Mouse (Mus musculus): ENCODE data around the gene Nudt16l1. TPM values are rescaled to one million over a fixed set of nuclear protein-coding genes. Genes with fewer than 3 reads are reported as not detected.
A peak's percentile ranks its signal among the peaks of the same experiment; 100 is the strongest.

Nudt16l1 gene
- polyA plus RNA-seq, 1 experiment from 2014 or later, result 145 TPM

DNA sequence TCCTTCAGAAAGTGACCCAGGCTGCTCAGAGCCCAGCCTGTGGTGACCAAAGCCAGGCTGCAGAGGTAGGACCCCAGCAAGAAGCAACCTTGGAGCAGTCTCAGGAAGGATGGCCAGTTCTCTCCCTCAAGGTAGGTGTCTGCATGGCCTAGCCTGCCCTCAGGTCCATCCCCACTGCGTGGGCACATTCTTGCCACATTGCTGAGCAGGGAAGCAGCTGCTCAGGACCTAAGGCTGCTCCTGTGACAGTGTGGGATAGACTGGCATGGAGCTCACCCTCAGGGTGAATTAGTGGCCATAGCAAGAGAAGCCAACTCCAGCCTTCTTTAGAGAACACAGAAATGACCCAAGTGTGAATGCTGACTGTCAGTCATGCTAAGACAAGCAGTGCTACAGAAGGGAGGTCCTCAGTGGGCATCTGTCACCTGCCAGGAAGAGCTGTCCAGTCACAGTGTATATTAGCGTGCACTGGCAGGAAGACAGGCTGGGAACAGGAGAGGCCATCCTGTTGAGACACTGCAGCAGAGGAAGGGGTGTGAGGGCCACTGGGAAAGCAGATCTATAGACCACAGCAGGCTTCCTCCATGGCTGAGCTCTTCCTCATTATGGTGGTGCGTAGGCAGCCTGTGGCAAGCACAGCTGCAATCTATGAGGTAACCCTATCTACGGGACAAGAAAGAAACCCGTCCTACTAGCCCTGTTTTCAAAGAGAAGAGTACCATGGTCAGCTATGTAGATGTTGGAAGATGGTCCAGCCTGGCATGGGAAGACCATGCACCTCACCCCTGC, 30.7 kb downstream of the Nudt16l1 start:
- 0 out of 2 replicates have a peak, but pooled peaks cover 6% of the 10 kb centered on the region for H3K4me1 ChIP-seq (replicated peaks; ENCODE audit: control insufficient read depth, insufficient read depth, low read length)
- H3K27ac ChIP-seq (ENCODE audit: low read depth), result no peak overlapping the region
- H3K4me2 ChIP-seq (ENCODE audit: low read length), result no peak overlapping the region
- H3K27me3 ChIP-seq (replicated peaks; ENCODE audit: control insufficient read depth, insufficient read depth, low read length), result no peaks in the 10 kb centered on the region
- no peaks in the 10 kb centered on the region for H3K9me3 ChIP-seq (ENCODE audit: control insufficient read depth, low read length)
- ATAC-seq (replicated peaks; ENCODE audit: low FRiP score, low TSS enrichment, low read depth), result no peak
- H3K4me3 ChIP-seq (ENCODE audit: low read depth, low read length), result no peak overlapping the region
- no peaks in the 10 kb centered on the region for H3K36me3 ChIP-seq (ENCODE audit: control insufficient read depth, insufficient read depth, low read length)
- no peak overlapping the region for H3K9ac ChIP-seq (ENCODE audit: low read length)
- no peak for DNase-seq (ENCODE audit: low spot score)
- 84% methylated on average over 5 of the region's 5 CpGs for WGBS

DNA sequence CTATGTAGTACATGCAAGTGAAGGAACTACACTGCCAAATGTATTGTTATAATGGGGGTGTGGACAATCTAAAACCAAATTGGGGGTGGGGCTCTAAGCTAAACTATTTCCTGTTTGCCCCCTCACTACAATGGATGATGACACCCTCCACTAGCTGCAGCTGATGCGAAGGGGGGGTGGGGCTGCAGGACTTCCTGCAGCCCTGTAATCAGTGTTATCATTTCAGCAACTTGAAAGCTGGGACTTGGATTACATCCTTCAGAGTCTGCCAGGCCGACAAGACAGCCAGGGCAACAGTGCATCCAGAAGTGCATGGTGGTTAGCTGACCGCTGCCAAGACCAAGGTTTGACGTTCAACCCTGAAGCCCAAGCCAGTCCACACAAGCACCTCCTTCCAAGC, 33.1 kb downstream of the Nudt16l1 start:
- Histone ChIP-seq H3K4me3 (ENCODE audit: low read depth, low read length) (no peak overlapping the region), H3K9me3 (ENCODE audit: control insufficient read depth, low read length) (no peaks in the 10 kb centered on the region), H3K4me1 (replicated peaks; ENCODE audit: control insufficient read depth, insufficient read depth, low read length) (no peaks in the 10 kb centered on the region), H3K27me3 (replicated peaks; ENCODE audit: control insufficient read depth, insufficient read depth, low read length) (no peaks in the 10 kb centered on the region), H3K9ac (ENCODE audit: low read length) (no peak overlapping the region), H3K36me3 (ENCODE audit: control insufficient read depth, insufficient read depth, low read length) (no peaks in the 10 kb centered on the region), H3K27ac (ENCODE audit: low read depth) (no peak overlapping the region), H3K4me2 (ENCODE audit: low read length) (no peak overlapping the region)
- 77% methylated on average over 4 of the region's 4 CpGs for WGBS
- ATAC-seq (replicated peaks; ENCODE audit: low FRiP score, low TSS enrichment, low read depth) (no peak), DNase-seq (ENCODE audit: low spot score) (no peak)

DNA sequence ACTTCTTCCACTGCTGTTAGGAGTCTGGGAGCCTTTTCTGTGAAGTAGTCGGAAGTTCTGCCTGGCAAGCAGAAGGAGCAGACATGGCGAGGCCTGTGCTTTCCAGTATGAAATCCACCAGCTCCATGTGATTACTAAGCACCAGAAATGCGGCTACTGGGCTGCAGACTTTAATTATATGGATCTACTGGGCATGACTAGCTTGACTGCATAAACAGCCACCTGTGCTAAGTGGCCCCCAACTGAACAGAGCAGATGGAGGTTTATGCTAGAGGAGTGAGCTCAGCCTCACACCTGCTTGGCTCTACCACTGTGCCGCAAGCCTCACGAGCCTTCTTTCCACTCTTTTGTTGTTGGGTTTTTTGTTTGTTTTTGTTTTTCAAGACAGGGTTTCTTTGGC, 36.0 kb downstream of the Nudt16l1 start:
- WGBS, result 90% methylated on average over 5 of the region's 5 CpGs
- no peak for ATAC-seq (replicated peaks; ENCODE audit: low FRiP score, low TSS enrichment, low read depth)
- no peaks in the 10 kb centered on the region for H3K36me3 ChIP-seq (ENCODE audit: control insufficient read depth, insufficient read depth, low read length)

DNA sequence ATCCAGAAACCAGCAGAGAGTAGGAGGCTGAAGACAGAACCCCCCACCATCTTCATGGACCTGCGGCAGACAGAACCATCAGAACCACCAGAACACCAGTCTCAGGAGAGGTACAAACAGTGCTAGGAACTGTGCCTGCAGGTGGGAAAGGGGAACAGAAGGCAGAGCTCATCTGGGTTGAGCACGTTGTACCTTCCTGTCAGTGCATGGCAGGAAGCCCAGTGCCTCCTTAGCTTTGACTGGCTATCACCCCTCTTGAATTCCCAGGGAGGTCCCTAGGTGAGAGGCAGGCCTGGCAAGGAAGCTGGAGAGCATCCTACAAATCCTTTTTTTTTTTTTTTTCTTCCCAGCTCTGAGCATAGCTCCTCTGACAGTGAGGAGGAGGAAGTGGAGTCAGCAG, 37.6 kb downstream of the Nudt16l1 start:
- ATAC-seq (replicated peaks; ENCODE audit: low FRiP score, low TSS enrichment, low read depth), result no peak
- Histone ChIP-seq H3K4me3 (ENCODE audit: low read depth, low read length) (no peak overlapping the region), H3K4me1 (replicated peaks; ENCODE audit: control insufficient read depth, insufficient read depth, low read length) (no peaks in the 10 kb centered on the region), H3K9ac (ENCODE audit: low read length) (no peak overlapping the region), H3K4me2 (ENCODE audit: low read length) (no peak overlapping the region), H3K36me3 (ENCODE audit: control insufficient read depth, insufficient read depth, low read length) (no peaks in the 10 kb centered on the region), H3K27ac (ENCODE audit: low read depth) (no peak overlapping the region), H3K9me3 (ENCODE audit: control insufficient read depth, low read length) (no peaks in the 10 kb centered on the region), H3K27me3 (replicated peaks; ENCODE audit: control insufficient read depth, insufficient read depth, low read length) (no peaks in the 10 kb centered on the region)
- DNase-seq (ENCODE audit: low spot score), result no peak
- WGBS, result 75% methylated on average over 2 of the region's 2 CpGs

More for the DNA sequence above, 36.0 kb downstream of the Nudt16l1 start:
- Histone ChIP-seq H3K4me1 (replicated peaks; ENCODE audit: control insufficient read depth, insufficient read depth, low read length) (no peaks in the 10 kb centered on the region), H3K4me2 (ENCODE audit: low read length) (no peak overlapping the region), H3K27ac (ENCODE audit: low read depth) (no peak overlapping the region), H3K4me3 (ENCODE audit: low read depth, low read length) (no peak overlapping the region), H3K27me3 (replicated peaks; ENCODE audit: control insufficient read depth, insufficient read depth, low read length) (no peaks in the 10 kb centered on the region), H3K9ac (ENCODE audit: low read length) (no peak overlapping the region), H3K9me3 (ENCODE audit: control insufficient read depth, low read length) (no peaks in the 10 kb centered on the region)
- DNase-seq (ENCODE audit: low spot score), result no peak

DNA sequence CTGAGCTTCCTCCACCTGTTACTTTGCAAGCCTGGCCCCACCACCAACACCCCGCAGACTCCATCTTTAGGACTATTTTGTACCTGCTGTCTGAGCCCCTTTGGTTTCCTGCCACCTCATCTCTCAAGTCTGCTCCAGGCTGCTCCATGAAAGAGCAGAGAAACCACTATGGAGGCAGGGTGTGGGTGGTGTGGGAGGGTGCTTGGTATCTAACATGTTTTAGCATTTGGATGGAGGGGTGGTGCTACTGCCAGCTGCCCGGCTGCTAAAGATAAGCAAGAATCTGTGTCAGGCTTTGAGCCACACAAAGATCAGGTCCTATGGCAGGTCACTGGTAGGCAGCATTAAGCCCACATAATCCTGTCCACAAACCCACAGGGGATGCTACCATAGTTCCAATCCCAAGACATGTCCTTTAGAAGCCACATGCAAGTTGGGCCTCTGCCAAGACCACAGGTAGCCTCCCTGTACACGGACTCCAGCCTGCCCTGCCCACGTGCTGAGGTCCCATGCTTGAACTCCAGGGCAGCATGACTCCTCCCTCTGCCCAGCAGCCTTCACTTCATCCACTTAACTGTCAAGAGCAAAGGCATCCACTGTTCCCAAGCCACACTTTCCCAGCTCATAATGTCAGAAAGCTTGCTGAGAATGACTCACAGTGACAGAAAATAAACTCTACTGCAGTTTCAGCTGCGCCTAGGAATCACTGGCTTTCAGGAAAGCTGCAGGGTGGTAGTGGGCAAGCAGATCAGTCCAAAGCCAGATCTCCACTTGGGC, 39.9 kb downstream of the Nudt16l1 start:
- ATAC-seq (replicated peaks; ENCODE audit: low FRiP score, low TSS enrichment, low read depth), result no peak

DNA sequence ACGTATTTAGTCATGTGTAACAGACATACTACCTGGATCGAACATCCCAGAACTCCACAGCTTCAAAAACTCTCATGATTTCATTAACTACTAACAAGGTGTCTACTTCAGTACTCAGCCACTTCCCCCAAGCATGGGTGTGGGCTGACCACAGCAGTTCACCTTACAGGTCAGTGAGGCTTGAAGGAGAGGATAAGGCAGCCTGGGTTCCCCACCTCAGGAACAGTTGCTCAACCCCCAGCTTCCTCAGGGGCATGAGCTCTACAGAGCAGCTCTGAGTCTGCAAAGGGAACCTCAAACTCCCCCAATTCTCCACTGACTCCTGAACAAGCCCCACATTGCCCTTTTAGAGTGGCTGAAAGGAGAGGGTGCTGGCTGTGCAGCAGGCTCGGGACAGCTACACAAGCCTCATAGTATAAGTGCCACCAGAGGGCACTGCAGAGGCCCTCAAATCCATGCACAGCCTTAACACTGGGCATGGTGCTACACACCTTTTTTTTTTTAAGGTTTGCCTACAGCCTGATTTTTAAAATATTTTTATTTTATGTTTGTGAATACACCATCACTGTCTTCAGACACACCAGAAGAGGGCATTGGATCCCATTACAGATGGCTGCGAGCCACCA, 41.3 kb downstream of the Nudt16l1 start:
- H3K4me3 ChIP-seq (ENCODE audit: low read depth, low read length), result no peak overlapping the region
- H3K4me2 ChIP-seq (ENCODE audit: low read length), result no peak overlapping the region
- no peak overlapping the region for H3K9ac ChIP-seq (ENCODE audit: low read length)
- H3K9me3 ChIP-seq (ENCODE audit: control insufficient read depth, low read length), result no peaks in the 10 kb centered on the region
- 0 out of 2 replicates have a peak, but pooled peaks have one; percentile 51 for ATAC-seq (replicated peaks; ENCODE audit: low FRiP score, low TSS enrichment, low read depth)
- WGBS, result 77% methylated on average over 4 of the region's 4 CpGs
- DNase-seq (ENCODE audit: low spot score), result peak; percentile 60
- H3K27me3 ChIP-seq (replicated peaks; ENCODE audit: control insufficient read depth, insufficient read depth, low read length), result no peaks in the 10 kb centered on the region
- H3K4me1 ChIP-seq (replicated peaks; ENCODE audit: control insufficient read depth, insufficient read depth, low read length), result no peaks in the 10 kb centered on the region
- no peak overlapping the region for H3K27ac ChIP-seq (ENCODE audit: low read depth)
- no peaks in the 10 kb centered on the region for H3K36me3 ChIP-seq (ENCODE audit: control insufficient read depth, insufficient read depth, low read length)

More for the DNA sequence above, 39.9 kb downstream of the Nudt16l1 start:
- Histone ChIP-seq H3K27me3 (replicated peaks; ENCODE audit: control insufficient read depth, insufficient read depth, low read length) (no peaks in the 10 kb centered on the region), H3K4me2 (ENCODE audit: low read length) (no peak overlapping the region), H3K4me1 (replicated peaks; ENCODE audit: control insufficient read depth, insufficient read depth, low read length) (no peaks in the 10 kb centered on the region), H3K27ac (ENCODE audit: low read depth) (no peak overlapping the region), H3K36me3 (ENCODE audit: control insufficient read depth, insufficient read depth, low read length) (no peaks in the 10 kb centered on the region), H3K4me3 (ENCODE audit: low read depth, low read length) (no peak overlapping the region), H3K9me3 (ENCODE audit: control insufficient read depth, low read length) (no peaks in the 10 kb centered on the region), H3K9ac (ENCODE audit: low read length) (no peak overlapping the region)
- WGBS, result 54% methylated on average over 5 of the region's 5 CpGs
- DNase-seq (ENCODE audit: low spot score), result no peak

DNA sequence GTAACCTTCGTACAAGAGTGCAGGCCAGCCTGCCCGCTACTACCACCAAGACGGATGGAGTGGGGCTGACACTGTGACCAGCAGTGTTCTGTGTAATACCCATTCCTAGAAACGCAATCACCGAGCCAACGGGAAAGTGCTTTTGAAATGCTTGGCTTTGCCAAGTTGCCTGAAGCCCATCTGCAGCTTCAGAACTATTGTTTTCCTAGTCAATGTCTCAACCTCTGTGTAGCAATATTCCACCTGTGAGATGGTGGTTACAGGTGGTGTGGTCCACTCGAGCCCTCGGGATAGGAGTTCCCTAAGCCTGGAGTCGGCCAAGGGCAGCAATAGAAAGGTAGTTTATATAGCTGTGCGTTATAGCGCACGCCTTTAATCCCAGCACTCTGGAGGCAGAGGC, 46.2 kb downstream of the Nudt16l1 start:
- WGBS, result 91% methylated on average over 12 of the region's 12 CpGs
- DNase-seq (ENCODE audit: low spot score) (no peak), ATAC-seq (replicated peaks; ENCODE audit: low FRiP score, low TSS enrichment, low read depth) (no peak)
- H3K4me2 ChIP-seq (ENCODE audit: low read length), result no peak overlapping the region
- no peak overlapping the region for H3K27ac ChIP-seq (ENCODE audit: low read depth)
- H3K27me3 ChIP-seq (replicated peaks; ENCODE audit: control insufficient read depth, insufficient read depth, low read length), result no peaks in the 10 kb centered on the region
- no peaks in the 10 kb centered on the region for H3K9me3 ChIP-seq (ENCODE audit: control insufficient read depth, low read length)
- no peak overlapping the region for H3K4me3 ChIP-seq (ENCODE audit: low read depth, low read length)
- H3K9ac ChIP-seq (ENCODE audit: low read length), result no peak overlapping the region
- H3K4me1 ChIP-seq (replicated peaks; ENCODE audit: control insufficient read depth, insufficient read depth, low read length), result no peaks in the 10 kb centered on the region
- H3K36me3 ChIP-seq (ENCODE audit: control insufficient read depth, insufficient read depth, low read length), result no peaks in the 10 kb centered on the region
